Mouse (Mus musculus) WW6 (cell line): ENCODE results near the gene Spen.
A peak's percentile ranks its signal among the peaks of the same experiment; 100 is the strongest.
"Not testable (repeated sequence)": the region's sequence is repeated elsewhere in the genome, so short reads cannot be mapped to it uniquely, and the experiment has no call there.

ENCODE experiments used
- DNase-seq: peaks from one replicate; pipeline ENCODE4 v3.0.0-alpha.2; 2013; ENCODE audit warnings: low read depth, low spot score

The Spen gene

GRCm38 (mm10) chr4:141538408-141539212 lies at the start of gene Spen:
Gene Spen (minus strand): TSS chr4:141538597.
- peak; percentile 79 for DNase-seq

GRCm38 (mm10) chr4:141583919-141584318 lies 45.5 kb upstream of the Spen start:
- no peak for DNase-seq

GRCm38 (mm10) chr4:141581051-141581450 lies 42.7 kb upstream of the Spen start:
- no peak for DNase-seq

- no peak for DNase-seq
Measured at GRCm38 (mm10) chr4:141578833-141579232, 40.4 kb upstream of the Spen start.

- no peak for DNase-seq
Measured at GRCm38 (mm10) chr4:141576877-141577276, 38.5 kb upstream of the Spen start.

- no peak for DNase-seq
Measured at GRCm38 (mm10) chr4:141576404-141576803, 38.0 kb upstream of the Spen start.

- DNase-seq, result no peak
Measured at GRCm38 (mm10) chr4:141574789-141575702, 36.6 kb upstream of the Spen start.

- no peak for DNase-seq
Measured at GRCm38 (mm10) chr4:141573359-141573966, 35.1 kb upstream of the Spen start.

- DNase-seq, result no peak
Measured at GRCm38 (mm10) chr4:141572668-141573358, 34.4 kb upstream of the Spen start.

- no peak for DNase-seq
Measured at GRCm38 (mm10) chr4:141571934-141572333, 33.5 kb upstream of the Spen start.

GRCm38 (mm10) chr4:141571337-141571739 lies 32.9 kb upstream of the Spen start:
- DNase-seq, result no peak

- DNase-seq, result no peak
Measured at GRCm38 (mm10) chr4:141570821-141571220, 32.4 kb upstream of the Spen start.

GRCm38 (mm10) chr4:141570004-141570403 lies 31.6 kb upstream of the Spen start:
- peak; percentile 88 for DNase-seq

GRCm38 (mm10) chr4:141568966-141569365 lies 30.6 kb upstream of the Spen start:
- DNase-seq, result no peak

- not testable (repeated sequence) for DNase-seq
Measured at GRCm38 (mm10) chr4:141567174-141567573, 28.8 kb upstream of the Spen start.

GRCm38 (mm10) chr4:141566187-141566586 lies 27.8 kb upstream of the Spen start:
- DNase-seq, result no peak

- DNase-seq, result no peak
Measured at GRCm38 (mm10) chr4:141565325-141565724, 26.9 kb upstream of the Spen start.

- no peak for DNase-seq
Measured at GRCm38 (mm10) chr4:141564660-141565059, 26.3 kb upstream of the Spen start.

- no peak for DNase-seq
Measured at GRCm38 (mm10) chr4:141564209-141564608, 25.8 kb upstream of the Spen start.

- no peak for DNase-seq
Measured at GRCm38 (mm10) chr4:141562281-141562680, 23.9 kb upstream of the Spen start.

GRCm38 (mm10) chr4:141561331-141561919 lies 23.0 kb upstream of the Spen start:
- DNase-seq, result not testable (repeated sequence)
